ENCODE assay signal across 8 mouse cellular contexts in genomic region chr4:149977801-149978544, GRCm38 (mm10). TPM values are rescaled to one million over a fixed set of nuclear protein-coding genes. Genes with fewer than 3 reads are reported as not detected.
A peak's percentile ranks its signal among the peaks of the same experiment; 100 is the strongest.
DNase-seq lines count a peak whose midpoint lies in the region; ATAC-seq and TF ChIP-seq lines count a peak whose summit lies in the region.

No protein-coding gene starts in this region.

- no peaks in the 10 kb centered on the region for H3K9me3 ChIP-seq in heart, embryonic 10.5 days
- no peaks in the 10 kb centered on the region for H3K9me3 ChIP-seq in hindbrain, postnatal 0 days (ENCODE audit: low read length)

- peaks cover 29% of the 10 kb centered on the region for H3K4me1 ChIP-seq in heart, embryonic 10.5 days
- H3K4me1 ChIP-seq in hindbrain, postnatal 0 days (ENCODE audit: insufficient read depth, low read length): peaks cover 14% of the 10 kb centered on the region

- 53% methylated on average over 17 of the region's 17 CpGs for WGBS in heart, embryonic 10.5 days
- WGBS in hindbrain, postnatal 0 days: 33% methylated on average over 17 of the region's 17 CpGs

- peaks cover 13% of the 10 kb centered on the region for H3K36me3 ChIP-seq in heart, embryonic 10.5 days
- H3K36me3 ChIP-seq in hindbrain, postnatal 0 days (ENCODE audit: insufficient read depth, low read length): no peaks in the 10 kb centered on the region; the same call in 1 of the 2 replicates

- H3K27me3 ChIP-seq in heart, embryonic 10.5 days (ENCODE audit: insufficient read depth, poor library complexity, severe bottlenecking): peaks cover 18% of the 10 kb centered on the region
- H3K27me3 ChIP-seq in hindbrain, postnatal 0 days (ENCODE audit: insufficient read depth, low read length): no peaks in the 10 kb centered on the region

- ATAC-seq in hindbrain, postnatal 0 days: peak; percentile 19; the same call in 1 of the 2 replicates

- DNase-seq in heart, embryonic 10.5 days (ENCODE audit: low spot score): no peak
- no peak for DNase-seq in heart, postnatal 14 days
- DNase-seq in ovary, postnatal 36 days (ENCODE audit: low spot score): peak; percentile 65
- no peak for DNase-seq in ovary, postnatal 14 days (ENCODE audit: low spot score)
- DNase-seq in hindbrain, postnatal 0 days (ENCODE audit: low spot score): peak; percentile 74
- DNase-seq in testis, postnatal 10 days (ENCODE audit: low spot score): peak; percentile 62
- no peak for DNase-seq in thymus, postnatal 25 days
- no peak for DNase-seq in urinary bladder, adult 18-20 months (ENCODE audit: low spot score in 2 of 2)

- H3K4me3 ChIP-seq in heart, embryonic 10.5 days: no peak overlapping the region
- no peak overlapping the region for H3K4me3 ChIP-seq in hindbrain, postnatal 0 days (ENCODE audit: low read length)

- H3K27ac ChIP-seq in heart, embryonic 10.5 days: peak overlapping the region; percentile 56; the same call in 1 of the 2 replicates
- peak overlapping the region; percentile 56; the same call in 1 of the 2 replicates for H3K27ac ChIP-seq in hindbrain, postnatal 0 days

- H3K4me2 ChIP-seq in hindbrain, postnatal 0 days (ENCODE audit: low read depth, low read length): no peak overlapping the region

- H3K9ac ChIP-seq in hindbrain, postnatal 0 days (replicated peaks; ENCODE audit: low read length): no peak overlapping the region

- no peak for TF ChIP-seq CTCF in hindbrain, postnatal 0 days (IDR thresholded peaks at IDR 0.05; ENCODE audit: low read depth)

- intact Hi-C loops in heart, postnatal 14 days (cut with DNase I): loop anchor here (5.0 kb wide), 2 partner anchors 171 to 226 kb away; no protein-coding TSS in a partner anchor

RNA-seq across cellular contexts. Expression of gene Spsb1, which starts 23.1 kb away (rescaled TPM):
- 3.9 and 9.2 TPM in 2 replicates for polyA plus RNA-seq in heart, embryonic 10.5 days (2016; fragmentation: Nextera tagmentation; extraction: Ambion mirVana)
- 10 to 100 TPM; 44.8 to 49.3 TPM for total RNA-seq in heart, postnatal 14 days (2021)
- total RNA-seq in hindbrain, postnatal 0 days (2014; rRNA removed): 13.7 and 18.4 TPM in 2 replicates
- 8.9 and 9.2 TPM in 2 replicates for polyA plus RNA-seq in hindbrain, postnatal 0 days (2015; fragmentation: Nextera tagmentation; extraction: Ambion mirVana)

RNA-seq across cellular contexts. Expression of gene H6pd, which starts 30.9 kb away (rescaled TPM):
- 5.8 and 9.0 TPM in 2 replicates for polyA plus RNA-seq in heart, embryonic 10.5 days (2016; fragmentation: Nextera tagmentation; extraction: Ambion mirVana)
- 10 to 100 TPM; 41.0 to 45.9 TPM for total RNA-seq in heart, postnatal 14 days (2021)
- total RNA-seq in hindbrain, postnatal 0 days (2014; rRNA removed): 15.0 and 16.9 TPM in 2 replicates
- 3.0 and 3.4 TPM in 2 replicates for polyA plus RNA-seq in hindbrain, postnatal 0 days (2015; fragmentation: Nextera tagmentation; extraction: Ambion mirVana)

Comparison
In these comparisons a context has a peak if more than half of its experiments do, and no peak if none do; other contexts are left out.
1. DNase-seq: peak in ovary, postnatal 36 days (single experiment), hindbrain, postnatal 0 days (single experiment) and testis, postnatal 10 days (single experiment); none in heart, embryonic 10.5 days (single experiment), heart, postnatal 14 days (0 of 2), ovary, postnatal 14 days (single experiment), thymus, postnatal 25 days (single experiment) and urinary bladder, adult 18-20 months (0 of 2).